Mouse (Mus musculus) induced T-regulatory cell, adult 2 months (primary cell): ENCODE results near the gene Tor3a.

Experiments
- DNase-seq: peaks from one replicate; pipeline ENCODE4 v3.0.0-alpha.2; 2012; ENCODE audit warnings: low read depth

Gene Tor3a

GRCm38 (mm10) chr1:156635148-156635547 lies 39.0 kb downstream of the Tor3a start:
- DNase-seq, result no peak

GRCm38 (mm10) chr1:156633095-156633494 lies 41.1 kb downstream of the Tor3a start:
- peak; percentile 78 for DNase-seq

GRCm38 (mm10) chr1:156630965-156631364 lies 43.2 kb downstream of the Tor3a start:
- DNase-seq, result peak; percentile 52

- no peak for DNase-seq
These were observed 44.2 kb downstream of the Tor3a start for GRCm38 (mm10) chr1:156629984-156630383.

- DNase-seq, result peak; percentile 48
These were observed 47.4 kb downstream of the Tor3a start for GRCm38 (mm10) chr1:156626729-156627128.

- no peak for DNase-seq
These were observed 49.9 kb downstream of the Tor3a start for GRCm38 (mm10) chr1:156624231-156624630.

GRCm38 (mm10) chr1:156620951-156621350 lies 53.2 kb downstream of the Tor3a start:
- DNase-seq, result no peak

- DNase-seq, result no peak
These were observed 53.8 kb downstream of the Tor3a start for GRCm38 (mm10) chr1:156620292-156620909.

- DNase-seq, result no peak
These were observed 56.3 kb downstream of the Tor3a start for GRCm38 (mm10) chr1:156617811-156618210.

- peak; percentile 48 for DNase-seq
These were observed 57.1 kb downstream of the Tor3a start for GRCm38 (mm10) chr1:156616989-156617598.

GRCm38 (mm10) chr1:156615381-156616133 lies 58.6 kb downstream of the Tor3a start:
- DNase-seq, result peak; percentile 91

GRCm38 (mm10) chr1:156614710-156615109 lies 59.4 kb downstream of the Tor3a start:
- peak; percentile 42 for DNase-seq

GRCm38 (mm10) chr1:156613855-156614530 lies 60.2 kb downstream of the Tor3a start:
- no peak for DNase-seq

GRCm38 (mm10) chr1:156610257-156610656 lies 63.9 kb downstream of the Tor3a start:
- no peak for DNase-seq

GRCm38 (mm10) chr1:156608496-156608895 lies 65.7 kb downstream of the Tor3a start:
- DNase-seq, result no peak

GRCm38 (mm10) chr1:156605940-156606339 lies 68.2 kb downstream of the Tor3a start:
- no peak for DNase-seq

GRCm38 (mm10) chr1:156605094-156605866 lies 68.9 kb downstream of the Tor3a start:
- DNase-seq, result no peak
